Mouse (Mus musculus) heart, adult 10 weeks (tissue): ENCODE results near the gene Dnajc22. TPM values are rescaled to one million over a fixed set of nuclear protein-coding genes. Genes with fewer than 3 reads are reported as not detected.

Experiments used
- polyA plus RNA-seq: library from polyadenylated mRNA; stranded (reverse); fragments of 350-450 nt; fragmentation: Illumina TruSeq; extraction: RNeasy Lipid Tissue Mini Kit (QIAGEN cat#74804); gene quantifications from one replicate; pipeline ENCODE4 v1.2.3, GENCODE M21; 2014; ENCODE audit warnings: low read depth, low replicate concordance

The Dnajc22 gene
- not detected for polyA plus RNA-seq

GRCm38 (mm10) chr15:99092870-99093269, at the start of gene Dnajc22:
Gene Dnajc22 (plus strand): TSS chr15:99093170.

GRCm38 (mm10) chr15:99055040-99055439, 37.9 kb upstream of the Dnajc22 start, which contains the start of gene Prph:
Gene Prph (plus strand): TSS chr15:99055174.

GRCm38 (mm10) chr15:99074019-99074599, 18.9 kb upstream of the Dnajc22 start, which contains the start of gene Troap:
Gene Troap (plus strand): TSS chr15:99074575.

GRCm38 (mm10) chr15:99087253-99088075, 5.5 kb upstream of the Dnajc22 start, which contains the start of gene C1ql4:
Gene C1ql4 (minus strand): TSS chr15:99087817.

GRCm38 (mm10) chr15:99125711-99126080, 32.7 kb downstream of the Dnajc22 start, which contains the start of gene Spats2:
Gene Spats2 (plus strand): TSS chr15:99125916.

Other genes starting within 250 kb of the Dnajc22 start
- 24.0 TPM for gene Kmt2d, start 222.0 kb upstream of the Dnajc22 start, polyA plus RNA-seq
- gene Rhebl1, start 198.6 kb upstream of the Dnajc22 start, polyA plus RNA-seq = 2.2 TPM
- gene Dhh, start 194.6 kb upstream of the Dnajc22 start, polyA plus RNA-seq = 0.63 TPM
- gene Lmbr1l, start 174.9 kb upstream of the Dnajc22 start, polyA plus RNA-seq = 13.2 TPM
- 260 TPM for gene Tuba1b, start 158.6 kb upstream of the Dnajc22 start, polyA plus RNA-seq
- not detected for gene Gm49450, start 139.6 kb upstream of the Dnajc22 start, polyA plus RNA-seq
- gene Tuba1a, start 139.5 kb upstream of the Dnajc22 start, polyA plus RNA-seq = 126 TPM
- gene Tuba1c, start 63.3 kb upstream of the Dnajc22 start, polyA plus RNA-seq = 41.6 TPM
- gene Prph, start 38.0 kb upstream of the Dnajc22 start, polyA plus RNA-seq = 0.76 TPM
- gene Troap, start 18.6 kb upstream of the Dnajc22 start, polyA plus RNA-seq = not detected
- not detected for gene C1ql4, start 5.4 kb upstream of the Dnajc22 start, polyA plus RNA-seq
- 5.8 TPM for gene Spats2, start 32.7 kb downstream of the Dnajc22 start, polyA plus RNA-seq
- gene Kcnh3, start 131.7 kb downstream of the Dnajc22 start, polyA plus RNA-seq = 0.10 TPM
- gene Mcrs1, start 158.8 kb downstream of the Dnajc22 start, polyA plus RNA-seq = 55.8 TPM
- gene Prpf40b, start 201.9 kb downstream of the Dnajc22 start, polyA plus RNA-seq = 37.3 TPM
- gene Fam186b, start 202.7 kb downstream of the Dnajc22 start, polyA plus RNA-seq = not detected